Mouse (Mus musculus) G1E (cell line): ENCODE measurements around the gene Sv2b. TPM values are rescaled to one million over a fixed set of nuclear protein-coding genes. Genes with fewer than 3 reads are reported as not detected.

Experiments used
- ATAC-seq: 2 replicates; pipeline ENCODE4 v1.8.0; 2016; ENCODE audit warnings: mild to moderate bottlenecking; ENCODE audit not compliant: insufficient number of reproducible peaks, poor library complexity, low FRiP score, severe bottlenecking; ENCODE audit errors: extremely low read depth
- DNase-seq: peaks from one replicate; pipeline ENCODE4 v3.0.0; 2012; ENCODE audit warnings: low spot score
- H3K27me3 ChIP-seq: 2 replicates; pipeline ENCODE4 v1.6.1; 2012; ENCODE audit warnings: mild to moderate bottlenecking, low read length, inconsistent platforms; ENCODE audit not compliant: insufficient read depth
- H3K36me3 ChIP-seq: replicated peaks from 2 replicates; pipeline ENCODE3; 2012; ENCODE audit warnings: mild to moderate bottlenecking, inconsistent platforms
- H3K4me1 ChIP-seq: 2 replicates; pipeline ENCODE4 v1.6.1; 2012; ENCODE audit warnings: low read depth, low read length, inconsistent platforms, mixed read lengths; ENCODE audit not compliant: insufficient read depth
- H3K4me3 ChIP-seq: 2 replicates; pipeline ENCODE4 v1.5.1; 2012; ENCODE audit warnings: low read depth, mild to moderate bottlenecking, inconsistent platforms, low read length, moderate library complexity, mixed read lengths
- H3K9me3 ChIP-seq: replicated peaks from 2 replicates; pipeline ENCODE4 v1.6.1; 2012; ENCODE audit warnings: inconsistent platforms
- CTCF ChIP-seq: IDR thresholded peaks from 2 replicates; pipeline ENCODE4 v1.5.1; 2012; ENCODE audit warnings: low read depth, low read length, inconsistent platforms, mixed read lengths
- GATA1 ChIP-seq: IDR thresholded peaks from 2 replicates; pipeline ENCODE4 v1.6.1; 2012; ENCODE audit warnings: borderline replicate concordance, low read length, inconsistent platforms, mixed read lengths
- GATA2 ChIP-seq: IDR thresholded peaks from 2 replicates; pipeline ENCODE4 v1.6.1; 2012; ENCODE audit warnings: low read depth, low read length, inconsistent platforms, borderline replicate concordance
- POLR2AphosphoS5 ChIP-seq: IDR thresholded peaks from 2 replicates; pipeline ENCODE4 v1.6.1; 2012; ENCODE audit warnings: low read depth, low read length, inconsistent platforms; ENCODE audit not compliant: insufficient replicate concordance
- TAL1 ChIP-seq: conservative IDR thresholded peaks from 2 replicates; pipeline ENCODE4 v1.6.1; 2012; ENCODE audit warnings: low read depth, low read length, inconsistent platforms, mixed read lengths
- polyA plus RNA-seq: library from polyadenylated mRNA; stranded (reverse); fragments of >175 nt; gene quantifications from 2 replicates; pipeline ENCODE4 v1.2.3, GENCODE M21; 2012
- total RNA-seq, 2 experiments: library from RNA; stranded (forward) in 1 of 2; stranded (reverse) in 1 of 2; fragments of 200-1000 nt in 1 of 2; fragments of >200 nt in 1 of 2; fragmentation: Nextera tagmentation in 1 of 2; gene quantifications; 2 replicates each; pipeline ENCODE4 v1.2.3; 2014 to 2017

Sv2b gene
- total and polyA plus RNA-seq, 3 experiments: 0.16 TPM; not detected in 2

GRCm38 (mm10) chr7:75175042-75175441, 134.0 kb downstream of the Sv2b start:
- H3K36me3 ChIP-seq: no peaks in the 10 kb centered on the region
- no peak overlapping the region for H3K4me3 ChIP-seq
- H3K4me1 ChIP-seq: no peaks in the 10 kb centered on the region
- TF ChIP-seq GATA1: no peak
- no peak for TF ChIP-seq TAL1
- TF ChIP-seq GATA2: no peak
- TF ChIP-seq CTCF: no peak
- TF ChIP-seq POLR2AphosphoS5: no peak
- DNase-seq (no peak), ATAC-seq (no peak)
- H3K9me3 ChIP-seq: peaks cover 3% of the 10 kb centered on the region
- H3K27me3 ChIP-seq: no peaks in the 10 kb centered on the region

- ATAC-seq (no peak), DNase-seq (no peak)
These were observed 141.6 kb downstream of the Sv2b start for GRCm38 (mm10) chr7:75167481-75167880.

GRCm38 (mm10) chr7:75147174-75147573, 161.9 kb downstream of the Sv2b start:
- no peak for DNase-seq
- TF ChIP-seq POLR2AphosphoS5 (no peak), GATA1 (no peak), TAL1 (no peak), GATA2 (no peak), CTCF (no peak)

More at GRCm38 (mm10) chr7:75167481-75167880, 141.6 kb downstream of the Sv2b start:
- TF ChIP-seq CTCF (no peak), GATA1 (no peak)
- no peaks in the 10 kb centered on the region for H3K4me1 ChIP-seq
- H3K27me3 ChIP-seq: no peaks in the 10 kb centered on the region
- H3K9me3 ChIP-seq: 0 out of 2 replicates have a peak, but pooled peaks cover 3% of the 10 kb centered on the region
- no peaks in the 10 kb centered on the region for H3K36me3 ChIP-seq
- no peak overlapping the region for H3K4me3 ChIP-seq

GRCm38 (mm10) chr7:75142800-75143199, 166.3 kb downstream of the Sv2b start:
- Histone ChIP-seq H3K27me3 (no peaks in the 10 kb centered on the region), H3K36me3 (no peaks in the 10 kb centered on the region), H3K9me3 (no peaks in the 10 kb centered on the region), H3K4me3 (no peak overlapping the region), H3K4me1 (no peaks in the 10 kb centered on the region)
- ATAC-seq (no peak), DNase-seq (no peak)
- no peak for TF ChIP-seq CTCF
- no peak for TF ChIP-seq POLR2AphosphoS5
- TF ChIP-seq TAL1: no peak
- no peak for TF ChIP-seq GATA1
- TF ChIP-seq GATA2: no peak

More at GRCm38 (mm10) chr7:75147174-75147573, 161.9 kb downstream of the Sv2b start:
- Histone ChIP-seq H3K27me3 (no peaks in the 10 kb centered on the region), H3K9me3 (no peaks in the 10 kb centered on the region; the same call in none of the 2 replicates), H3K36me3 (no peaks in the 10 kb centered on the region), H3K4me1 (no peaks in the 10 kb centered on the region), H3K4me3 (no peak overlapping the region)
- no peak for ATAC-seq

- TF ChIP-seq POLR2AphosphoS5 (no peak), GATA1 (no peak), TAL1 (no peak), GATA2 (no peak), CTCF (no peak)
- no peak for DNase-seq
- Histone ChIP-seq H3K36me3 (no peaks in the 10 kb centered on the region), H3K4me1 (no peaks in the 10 kb centered on the region), H3K27me3 (no peaks in the 10 kb centered on the region), H3K4me3 (no peak overlapping the region), H3K9me3 (no peaks in the 10 kb centered on the region)
- ATAC-seq: no peak
These were observed 167.0 kb downstream of the Sv2b start for GRCm38 (mm10) chr7:75141919-75142700.

- Histone ChIP-seq H3K4me1 (no peaks in the 10 kb centered on the region), H3K27me3 (no peaks in the 10 kb centered on the region), H3K9me3 (no peaks in the 10 kb centered on the region), H3K36me3 (no peaks in the 10 kb centered on the region), H3K4me3 (no peak overlapping the region)
- no peak for TF ChIP-seq POLR2AphosphoS5
- DNase-seq (no peak), ATAC-seq (no peak)
These were observed 169.8 kb downstream of the Sv2b start for GRCm38 (mm10) chr7:75139306-75139705.

- DNase-seq (no peak), ATAC-seq (no peak; the same call in 1 of the 2 replicates)
- TF ChIP-seq POLR2AphosphoS5 (no peak), GATA2 (no peak), CTCF (no peak), GATA1 (no peak), TAL1 (no peak)
- no peaks in the 10 kb centered on the region for H3K4me1 ChIP-seq
- no peaks in the 10 kb centered on the region for H3K36me3 ChIP-seq
- H3K9me3 ChIP-seq: no peaks in the 10 kb centered on the region
- H3K27me3 ChIP-seq: no peaks in the 10 kb centered on the region
- H3K4me3 ChIP-seq: no peak overlapping the region
These were observed 174.1 kb downstream of the Sv2b start for GRCm38 (mm10) chr7:75134710-75135617.
